Mouse (Mus musculus): ENCODE results near the gene Mcm2.

GRCm38 (mm10) chr6:88937214-88937549, 38.6 kb upstream of the Mcm2 start:
- TF ChIP-seq POLR2A (IDR thresholded peaks at IDR 0.05; ENCODE audit: borderline replicate concordance, low read depth, low read length) (no peak), CTCF (IDR thresholded peaks at IDR 0.05; ENCODE audit: low read depth, low read length) (no peak)

Data from bone marrow macrophage, adult 2 months (primary cell).